Mouse (Mus musculus): ENCODE data around the gene Slc37a1.

- TF ChIP-seq CTCF (IDR thresholded peaks at IDR 0.05; ENCODE audit: low read depth) (no peak), EP300 (optimal IDR thresholded peaks at IDR 0.05) (no peak)
Measured at GRCm38 (mm10) chr17:31386766-31387275, 100.2 kb downstream of the Slc37a1 start.

Measured in stomach, postnatal 0 days (tissue).